Mouse (Mus musculus) heart, postnatal 0 days (tissue): Measurements from ENCODE around the gene Znfx1. TPM values are rescaled to one million over a fixed set of nuclear protein-coding genes. Genes with fewer than 3 reads are reported as not detected.

ENCODE experiments used
- ATAC-seq: fragments of 200-750 bp; cut with Nextera tagmentation; 2 replicates; pipeline ENCODE4 v1.8.0; 2017; ENCODE audit warnings: low read depth, moderate number of reproducible peaks, moderate library complexity; ENCODE audit not compliant: insufficient read depth
- DNase-seq: peaks from one replicate; pipeline ENCODE4 v3.0.0-alpha.2; 2016; ENCODE audit warnings: low spot score
- H3K27ac ChIP-seq: fragments of 300-500 bp; sonication (generic); 2 replicates; pipeline ENCODE4 v1.5.1; 2014; ENCODE audit warnings: low read depth, mild to moderate bottlenecking
- H3K27me3 ChIP-seq: fragments of 300-500 bp; sonication (generic); 2 replicates; pipeline ENCODE4 v1.6.1; 2014; ENCODE audit warnings: low read length, mixed read lengths; ENCODE audit not compliant: control insufficient read depth, insufficient read depth
- H3K36me3 ChIP-seq: fragments of 300-500 bp; sonication (generic); replicated peaks from 2 replicates; pipeline ENCODE4 v1.6.1; 2014; ENCODE audit warnings: low read length, mixed read lengths; ENCODE audit not compliant: control insufficient read depth, insufficient read depth
- H3K4me1 ChIP-seq: fragments of 300-500 bp; sonication (generic); 2 replicates; pipeline ENCODE4 v1.6.1; 2014; ENCODE audit warnings: antibody characterized with exemption; ENCODE audit not compliant: control insufficient read depth, insufficient read depth
- H3K4me2 ChIP-seq: fragments of 300-500 bp; sonication (generic); 2 replicates; pipeline ENCODE4 v1.6.1; 2014; ENCODE audit warnings: low read depth, mild to moderate bottlenecking, low read length, moderate library complexity
- H3K4me3 ChIP-seq: fragments of 300-500 bp; sonication (generic); 2 replicates; pipeline ENCODE4 v1.5.1; 2014; ENCODE audit warnings: low read depth, low read length
- H3K9ac ChIP-seq: fragments of 300-500 bp; sonication (generic); replicated peaks from 2 replicates; pipeline ENCODE4 v1.6.1; 2014; ENCODE audit warnings: low read depth, low read length, mixed read lengths
- H3K9me3 ChIP-seq: fragments of 300-500 bp; sonication (generic); replicated peaks from 2 replicates; pipeline ENCODE4 v1.6.1; 2016; ENCODE audit warnings: low read length; ENCODE audit not compliant: control insufficient read depth
- CTCF ChIP-seq: IDR thresholded peaks from 2 replicates; pipeline ENCODE4 v1.5.1; 2016; ENCODE audit warnings: antibody characterized with exemption, control low read depth, low read depth
- EP300 ChIP-seq: IDR thresholded peaks from 2 replicates; pipeline ENCODE4 v1.6.1; 2016; ENCODE audit warnings: antibody characterized with exemption, low read depth
- WGBS: fragments of 180-500 bp; shearing (Covaris S2); extraction: QIAGEN DNeasy Blood & Tissue Kit; methylation state at CpG from one replicate; pipeline ENCODE4 v1.1.7; 2014; 5-methylcytosine and 5-hydroxymethylcytosine counted together
- polyA plus RNA-seq: library from polyadenylated mRNA; unstranded; fragments of >200 nt; fragmentation: Nextera tagmentation; extraction: Ambion mirVana; gene quantifications from 2 replicates; pipeline ENCODE4 v1.2.1, GENCODE M21; 2015
- total RNA-seq: library from RNA; depleted of rRNA; stranded (reverse); fragments of >200 nt; gene quantifications from 2 replicates; pipeline ENCODE4 v1.2.3, GENCODE M21; 2014; ENCODE audit warnings: low replicate concordance

The Znfx1 gene
- total and polyA plus RNA-seq, 2 experiments from 2014 or later: 6.9 to 35.4 TPM

DNA sequence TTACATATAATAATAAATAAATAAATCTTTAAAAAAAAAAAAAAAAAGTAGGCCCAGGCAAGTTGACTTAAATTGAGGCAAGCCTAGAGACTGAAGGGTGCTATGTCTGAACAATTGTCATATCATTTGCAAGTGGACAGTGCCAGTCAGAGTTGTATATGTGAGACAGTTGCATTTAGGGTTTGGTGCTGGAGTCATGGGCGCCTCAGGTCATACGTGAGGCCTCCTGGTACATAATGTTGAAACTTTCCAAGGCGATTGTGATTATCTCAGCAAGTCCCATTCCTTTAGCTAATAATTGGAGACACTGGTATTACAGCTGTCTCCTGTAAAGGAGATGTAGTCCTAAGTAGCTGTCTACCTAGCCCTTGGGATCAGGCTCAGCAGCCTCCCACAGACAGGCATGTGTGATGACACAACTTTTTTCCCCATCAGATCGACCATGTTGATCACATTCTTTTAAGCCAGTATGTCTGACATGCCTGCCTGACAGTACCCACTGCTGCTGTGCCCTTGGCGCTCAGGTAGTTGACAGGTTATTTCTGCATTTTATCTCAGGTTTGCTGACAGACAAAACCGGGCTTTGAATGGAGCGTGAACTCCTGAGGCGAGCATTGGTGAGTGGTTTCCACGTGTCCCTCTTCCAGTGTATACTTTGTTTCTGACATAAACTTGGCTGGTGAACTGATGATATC lies 1.9 kb upstream of the Znfx1 start:
- no peak for ATAC-seq
- peaks cover 15% of the 10 kb centered on the region for H3K4me1 ChIP-seq
- no peak for DNase-seq
- H3K27me3 ChIP-seq: no peaks in the 10 kb centered on the region
- H3K9ac ChIP-seq: 0 out of 2 replicates have a peak overlapping the region, but pooled peaks have one; percentile 40
- no peak overlapping the region for H3K27ac ChIP-seq
- TF ChIP-seq EP300: no peak
- TF ChIP-seq CTCF: no peak
- 25% methylated on average over 9 of the region's 9 CpGs for WGBS
- H3K36me3 ChIP-seq: peaks cover 20% of the 10 kb centered on the region
- H3K4me2 ChIP-seq: peak overlapping the region; percentile 85
- H3K4me3 ChIP-seq: peak overlapping the region; percentile 90
- H3K9me3 ChIP-seq: no peaks in the 10 kb centered on the region

DNA sequence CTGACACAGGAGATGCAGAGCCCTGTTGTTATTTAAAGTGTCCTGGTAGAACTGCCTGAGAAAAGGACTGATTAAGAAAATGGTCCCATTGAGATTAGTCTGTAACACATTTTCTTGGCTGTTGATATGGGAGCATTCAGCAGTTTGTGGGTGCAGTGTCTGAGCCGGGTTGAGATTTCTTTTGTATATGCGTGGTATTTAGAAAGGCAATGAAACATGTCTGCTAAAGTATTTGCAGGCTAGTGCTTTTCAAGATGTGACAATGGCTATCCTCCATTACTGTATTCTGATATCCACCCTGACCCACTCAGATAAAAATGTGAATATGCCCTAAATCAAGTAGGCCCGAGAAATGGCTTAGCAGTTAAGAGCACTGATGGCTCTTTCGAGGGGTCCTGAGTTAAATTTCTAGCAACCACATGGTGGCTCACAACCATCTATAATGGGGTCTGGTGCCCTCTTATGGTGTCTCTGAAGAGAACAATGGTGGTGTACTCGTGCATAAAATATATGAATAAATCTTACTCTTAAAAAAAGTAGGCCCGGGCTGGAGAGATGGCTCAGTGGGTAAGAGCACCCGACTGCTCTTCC lies 1.2 kb upstream of the Znfx1 start:
- Histone ChIP-seq H3K9ac (peak overlapping the region; percentile 78), H3K4me2 (peak overlapping the region; percentile 85), H3K4me3 (peak overlapping the region; percentile 90), H3K36me3 (peaks cover 26% of the 10 kb centered on the region), H3K27me3 (no peaks in the 10 kb centered on the region), H3K27ac (peak overlapping the region; percentile 93), H3K4me1 (peaks cover 15% of the 10 kb centered on the region), H3K9me3 (no peaks in the 10 kb centered on the region)
- 3% methylated on average over 7 of the region's 7 CpGs for WGBS
- no peak for TF ChIP-seq EP300
- TF ChIP-seq CTCF: peak; percentile 16; the same call in 1 of the 2 replicates
- ATAC-seq (no peak), DNase-seq (no peak)

DNA sequence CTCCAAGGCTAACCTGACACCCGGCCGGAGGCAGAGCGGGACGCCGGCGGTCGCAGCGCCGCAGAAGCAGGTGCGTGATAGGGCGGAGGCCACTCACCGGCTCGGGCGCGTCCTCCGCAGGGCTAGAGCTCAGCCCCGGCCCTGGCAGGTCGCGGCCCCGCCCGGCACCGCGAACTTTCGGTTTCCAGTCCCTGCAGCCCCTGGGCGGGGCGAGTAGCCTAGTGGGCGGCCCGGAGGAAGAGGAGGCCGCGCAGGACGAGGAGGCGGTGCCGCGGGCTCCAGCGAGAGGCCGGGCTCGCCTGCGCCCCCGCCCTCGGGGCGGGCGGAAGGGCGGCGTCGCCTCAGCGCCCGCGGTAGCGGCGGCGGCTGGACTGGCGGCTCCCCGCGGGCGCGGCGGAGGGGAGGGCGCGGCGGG lies 311 bp downstream of the Znfx1 start:
- Histone ChIP-seq H3K27ac (peak overlapping the region; percentile 93), H3K4me1 (peaks cover 15% of the 10 kb centered on the region), H3K9me3 (no peaks in the 10 kb centered on the region), H3K4me3 (peak overlapping the region; percentile 90), H3K9ac (peak overlapping the region; percentile 78), H3K4me2 (peak overlapping the region; percentile 88), H3K36me3 (peaks cover 31% of the 10 kb centered on the region), H3K27me3 (no peaks in the 10 kb centered on the region)
- ATAC-seq (peak; percentile 94), DNase-seq (peak; percentile 95)
- TF ChIP-seq CTCF (no peak), EP300 (no peak; the same call in 1 of the 2 replicates)
- WGBS: 0% methylated on average over 36 of the region's 60 CpGs

DNA sequence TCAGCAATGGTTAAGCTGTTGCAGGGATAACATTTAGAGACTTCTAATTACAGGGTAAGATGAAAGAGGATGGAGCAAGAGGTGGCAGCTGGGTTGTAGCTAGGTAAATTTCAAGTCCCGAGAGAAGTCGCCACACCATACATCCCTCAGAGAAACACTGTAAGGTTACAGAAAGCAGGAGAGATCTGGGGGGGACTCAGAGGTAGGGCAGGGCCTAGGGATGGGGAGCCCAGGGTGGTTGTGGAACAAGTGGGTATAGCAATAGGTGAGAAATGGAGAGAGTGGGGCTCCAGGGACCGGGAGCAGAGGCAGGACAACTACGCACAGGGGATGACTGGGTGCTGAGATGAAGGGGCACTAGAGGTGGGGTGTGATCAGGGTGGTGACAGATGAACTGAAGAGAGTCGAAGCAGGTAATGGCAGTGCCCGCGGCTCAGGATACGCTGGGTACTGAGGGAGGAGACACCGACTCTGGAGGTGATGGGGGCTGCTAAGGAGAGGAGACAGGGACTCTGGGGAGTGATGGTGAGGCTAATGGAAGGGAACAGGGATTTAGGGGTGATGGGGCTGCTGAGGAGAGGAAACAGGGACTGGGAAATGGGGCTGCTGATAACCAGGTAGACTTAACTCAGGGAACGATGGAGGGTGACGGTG lies 1.3 kb downstream of the Znfx1 start:
- WGBS: 19% methylated on average over 11 of the region's 11 CpGs
- DNase-seq: no peak

DNA sequence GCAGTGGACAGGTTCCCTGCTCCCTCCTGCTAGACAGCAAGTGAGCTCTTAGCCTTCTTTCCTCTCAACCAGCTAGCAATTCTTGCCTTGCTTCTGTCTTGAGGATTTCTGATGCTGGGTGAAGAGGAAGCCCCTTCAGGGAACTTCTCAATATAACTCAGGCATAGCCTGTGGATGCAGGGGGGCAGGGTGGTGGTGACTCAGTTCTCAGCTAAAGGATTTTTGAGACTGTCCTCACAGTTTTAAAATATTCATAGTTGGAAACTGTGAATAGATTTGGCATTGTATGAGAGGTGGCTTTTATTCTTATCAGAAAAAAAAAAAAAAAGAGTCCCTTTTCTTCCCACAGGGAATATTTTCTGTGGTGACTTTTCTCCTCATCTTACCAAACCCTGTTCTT lies 2.1 kb downstream of the Znfx1 start:
- H3K27me3 ChIP-seq: no peaks in the 10 kb centered on the region
- no peak overlapping the region for H3K4me3 ChIP-seq
- ATAC-seq (no peak), DNase-seq (no peak)
- H3K4me2 ChIP-seq: peak overlapping the region; percentile 88; the same call in 1 of the 2 replicates
- no peak overlapping the region for H3K9ac ChIP-seq
- peaks cover 15% of the 10 kb centered on the region for H3K4me1 ChIP-seq
- no peak for TF ChIP-seq CTCF
- no peak for TF ChIP-seq EP300
- peaks cover 41% of the 10 kb centered on the region for H3K36me3 ChIP-seq
- H3K27ac ChIP-seq: no peak overlapping the region
- no peaks in the 10 kb centered on the region for H3K9me3 ChIP-seq

More for the DNA sequence above, 1.3 kb downstream of the Znfx1 start:
- Histone ChIP-seq H3K36me3 (peaks cover 41% of the 10 kb centered on the region), H3K9ac (peak overlapping the region; percentile 78), H3K27me3 (no peaks in the 10 kb centered on the region), H3K4me3 (peak overlapping the region; percentile 90), H3K4me2 (peak overlapping the region; percentile 88), H3K9me3 (no peaks in the 10 kb centered on the region), H3K4me1 (peaks cover 15% of the 10 kb centered on the region), H3K27ac (peak overlapping the region; percentile 93; the same call in 1 of the 2 replicates)
- ATAC-seq: no peak
- TF ChIP-seq CTCF (no peak), EP300 (no peak)
